Mouse (Mus musculus) liver, adult 2 months (tissue): ENCODE measurements around the gene Trarg1. TPM values are rescaled to one million over a fixed set of nuclear protein-coding genes. Genes with fewer than 3 reads are reported as not detected.

Experiments used
- DNase-seq: peaks from one replicate; pipeline ENCODE4 v3.0.0-alpha.2; 2011; ENCODE audit warnings: low read depth, low spot score; ENCODE audit errors: extremely low read depth
- H3K27ac ChIP-seq: fragments of 200-500 bp; replicated peaks from 2 replicates; pipeline ENCODE4 v1.5.1; 2012; ENCODE audit warnings: low read depth, mild to moderate bottlenecking, control low read depth, inconsistent platforms, low read length; ENCODE audit not compliant: insufficient read depth
- H3K27me3 ChIP-seq: fragments of 200-500 bp; 2 replicates; pipeline ENCODE4 v1.6.1; 2012; ENCODE audit warnings: mild to moderate bottlenecking, moderate library complexity, low read length, inconsistent platforms; ENCODE audit not compliant: control insufficient read depth, insufficient read depth
- H3K36me3 ChIP-seq: fragments of 200-500 bp; 2 replicates; pipeline ENCODE4 v1.6.1; 2012; ENCODE audit warnings: low read length, inconsistent platforms; ENCODE audit not compliant: control insufficient read depth, insufficient read depth
- H3K4me1 ChIP-seq: fragments of 200-500 bp; 2 replicates; pipeline ENCODE4 v1.6.1; 2011; ENCODE audit warnings: low read length; ENCODE audit not compliant: control insufficient read depth, insufficient read depth
- H3K4me3 ChIP-seq: fragments of 200-500 bp; 2 replicates; pipeline ENCODE4 v1.5.1; 2011; ENCODE audit warnings: low read depth, mild to moderate bottlenecking, control low read depth, low read length, moderate library complexity; ENCODE audit not compliant: insufficient read depth
- H3K79me2 ChIP-seq: fragments of 200-500 bp; 2 replicates; pipeline ENCODE4 v1.6.1; 2012; ENCODE audit warnings: inconsistent platforms, mild to moderate bottlenecking, low read length, moderate library complexity; ENCODE audit not compliant: control insufficient read depth, insufficient read depth
- H3K9ac ChIP-seq: fragments of 200-500 bp; 2 replicates; pipeline ENCODE4 v1.6.1; 2012; ENCODE audit warnings: low read depth, mild to moderate bottlenecking, control low read depth, inconsistent platforms, low read length
- CTCF ChIP-seq: fragments of 200-500 bp; IDR thresholded peaks from 2 replicates; pipeline ENCODE4 v1.5.1; 2011; ENCODE audit warnings: low read depth, low read length, control low read depth
- POLR2A ChIP-seq: fragments of 200-500 bp; IDR thresholded peaks from 2 replicates; pipeline ENCODE4 v1.6.1; 2011; ENCODE audit warnings: low read length, control low read depth; ENCODE audit not compliant: insufficient read depth; ENCODE audit errors: extremely low read depth
- WGBS: fragments of 180-500 bp; shearing (Covaris S2); methylation state at CpG from one replicate; pipeline ENCODE4 v1.1.7; 2018; 5-methylcytosine and 5-hydroxymethylcytosine counted together
- polyA plus RNA-seq: library from polyadenylated mRNA; depleted of rRNA; stranded (reverse); fragments of >200 nt; gene quantifications from 2 replicates; pipeline ENCODE4 v1.2.3, GENCODE M21; 2012
- total RNA-seq: library from RNA; depleted of rRNA; stranded (reverse); fragments of >200 nt; gene quantifications from 2 replicates; pipeline ENCODE4 v1.2.3, GENCODE M21; 2014

Gene Trarg1
- total and polyA plus RNA-seq, 2 experiments: 0.09 to 0.18 TPM

DNA sequence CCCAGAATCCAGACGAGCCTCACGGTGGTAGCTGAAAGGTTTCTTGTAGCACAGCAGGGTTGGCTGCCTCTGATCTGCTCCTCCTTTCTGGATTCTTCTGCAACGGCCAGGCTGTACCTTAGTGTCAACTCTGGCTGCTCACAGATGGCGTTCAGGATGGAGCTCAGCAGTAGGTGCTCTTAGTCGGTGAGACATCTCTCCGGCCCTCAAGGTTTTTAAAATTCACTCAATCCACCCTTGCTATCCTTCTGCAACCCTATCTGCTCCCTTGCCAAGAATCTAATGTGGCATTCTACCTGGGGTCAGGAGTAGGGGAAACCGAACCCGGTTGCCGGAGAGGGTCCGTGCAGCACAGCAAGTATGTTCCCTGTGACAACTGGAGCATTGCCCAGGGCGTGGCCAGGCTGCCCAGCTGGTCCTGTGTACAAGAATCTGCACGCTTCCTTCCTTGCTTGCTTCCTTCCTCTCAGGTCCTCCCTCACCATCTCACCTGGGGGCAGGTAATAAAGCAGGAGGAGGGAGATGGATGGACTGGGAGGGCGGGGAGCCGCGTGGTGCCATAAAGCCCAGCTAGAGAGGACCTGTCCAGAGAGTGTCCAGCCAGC, 7.6 kb upstream of the Trarg1 start, which contains the start of gene Bhlha9:
Gene Bhlha9, plus strand, starts transcription at position 600 of the 605 bp plus-strand sequence.
- WGBS: 64% methylated on average over 15 of the region's 15 CpGs
- H3K4me3 ChIP-seq: no peak within 1 kb of the TSS
- DNase-seq: no peak
- no peak within 1 kb of the TSS for H3K27ac ChIP-seq
- peaks cover 8% of the 10 kb centered on the region for H3K27me3 ChIP-seq
- no peaks in the 10 kb centered on the region for H3K4me1 ChIP-seq
- H3K9ac ChIP-seq: no peak within 1 kb of the TSS
- H3K36me3 ChIP-seq: no peaks in the 10 kb centered on the region
- no peak for TF ChIP-seq CTCF
- TF ChIP-seq POLR2A: no peak
- H3K79me2 ChIP-seq: no peaks in the 10 kb centered on the region

DNA sequence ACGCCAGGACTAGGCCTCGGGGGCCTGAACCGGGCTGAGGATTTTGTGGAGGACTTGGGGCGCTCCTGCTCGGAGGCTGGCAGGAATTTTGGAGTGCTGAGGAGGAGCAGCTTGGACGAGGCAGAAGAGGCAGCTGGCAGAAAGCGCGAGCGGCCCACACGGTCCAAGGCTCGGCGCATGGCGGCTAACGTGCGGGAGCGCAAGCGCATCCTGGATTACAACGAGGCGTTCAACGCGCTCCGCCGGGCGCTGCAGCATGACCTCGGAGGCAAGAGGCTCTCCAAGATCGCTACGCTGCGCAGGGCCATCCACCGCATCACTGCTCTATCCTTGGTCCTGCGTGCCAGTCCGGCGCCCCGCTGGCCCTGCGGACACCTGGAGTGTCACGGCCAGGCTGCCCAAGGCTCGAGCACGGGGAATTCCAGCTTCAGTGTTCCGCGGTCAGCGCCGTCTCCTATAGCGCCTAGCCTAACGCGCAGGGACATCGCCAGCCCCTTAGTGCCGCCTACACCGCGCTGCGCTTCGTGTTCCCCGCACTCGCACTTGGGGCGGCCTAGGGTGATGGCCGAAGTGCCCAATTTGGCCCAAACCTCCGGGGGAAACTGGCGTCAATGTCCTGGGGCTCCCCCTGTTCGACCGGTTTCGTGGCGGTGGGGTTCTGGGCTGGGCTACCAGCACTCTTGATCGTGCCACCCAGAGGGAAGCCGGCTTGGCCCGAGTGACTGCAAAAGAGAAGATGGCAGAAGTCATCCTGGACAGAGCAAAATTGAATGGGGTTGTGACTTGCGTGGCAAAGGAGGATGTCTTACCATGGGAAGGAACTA, 6.8 kb upstream of the Trarg1 start:
- WGBS: 5% methylated on average over 63 of the region's 64 CpGs
- TF ChIP-seq CTCF (no peak), POLR2A (no peak)
- no peaks in the 10 kb centered on the region for H3K4me1 ChIP-seq
- H3K27me3 ChIP-seq: peaks cover 8% of the 10 kb centered on the region
- H3K4me3 ChIP-seq: no peak overlapping the region
- H3K27ac ChIP-seq: no peak overlapping the region
- no peak overlapping the region for H3K9ac ChIP-seq
- H3K36me3 ChIP-seq: no peaks in the 10 kb centered on the region
- no peak for DNase-seq
- no peaks in the 10 kb centered on the region for H3K79me2 ChIP-seq

GRCm38 (mm10) chr11:76674199-76674598, 5.4 kb upstream of the Trarg1 start:
- TF ChIP-seq POLR2A (no peak), CTCF (no peak)
- Histone ChIP-seq H3K4me3 (no peak overlapping the region), H3K9ac (no peak overlapping the region), H3K36me3 (no peaks in the 10 kb centered on the region), H3K4me1 (no peaks in the 10 kb centered on the region), H3K27me3 (peaks cover 8% of the 10 kb centered on the region), H3K79me2 (no peaks in the 10 kb centered on the region), H3K27ac (no peak overlapping the region)
- 55% methylated on average over 8 of the region's 8 CpGs for WGBS
- DNase-seq: no peak

- no peaks in the 10 kb centered on the region for H3K79me2 ChIP-seq
- TF ChIP-seq CTCF (no peak), POLR2A (no peak)
- H3K4me3 ChIP-seq: no peak overlapping the region
- H3K27me3 ChIP-seq: peaks cover 8% of the 10 kb centered on the region
- no peak overlapping the region for H3K27ac ChIP-seq
- no peak for DNase-seq
- H3K36me3 ChIP-seq: no peaks in the 10 kb centered on the region
- 41% methylated on average over 4 of the region's 4 CpGs for WGBS
- H3K9ac ChIP-seq: no peak overlapping the region
- H3K4me1 ChIP-seq: no peaks in the 10 kb centered on the region
Measured at GRCm38 (mm10) chr11:76674704-76675103, 4.9 kb upstream of the Trarg1 start.

DNA sequence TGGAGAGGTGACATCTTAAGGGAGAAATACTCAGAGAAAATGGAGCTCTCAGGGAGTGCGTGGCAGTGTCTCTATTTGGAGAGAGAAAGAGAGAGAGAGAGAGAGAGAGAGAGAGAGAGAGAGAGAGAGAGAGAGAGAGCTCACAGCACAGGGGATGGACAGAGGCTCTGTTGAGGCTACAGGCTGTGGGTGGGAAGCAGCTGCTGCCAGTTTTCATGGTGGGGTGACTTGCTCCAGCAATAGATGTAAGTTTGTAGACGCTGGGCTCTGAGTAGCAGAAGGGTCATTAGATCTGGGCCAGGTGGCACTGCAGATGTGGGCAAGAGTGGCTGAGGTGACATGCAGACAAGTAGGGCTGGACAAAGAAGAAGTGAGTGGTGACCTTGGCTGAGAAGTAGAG, 6.0 kb downstream of the Trarg1 start:
- Histone ChIP-seq H3K27me3 (no peaks in the 10 kb centered on the region), H3K79me2 (no peaks in the 10 kb centered on the region), H3K36me3 (no peaks in the 10 kb centered on the region), H3K4me1 (no peaks in the 10 kb centered on the region), H3K27ac (no peak overlapping the region), H3K9ac (no peak overlapping the region), H3K4me3 (no peak overlapping the region)
- no peak for DNase-seq
- no peak for TF ChIP-seq POLR2A
- WGBS: 80% methylated on average over 2 of the region's 2 CpGs

GRCm38 (mm10) chr11:76692096-76692495, 12.5 kb downstream of the Trarg1 start:
- H3K9ac ChIP-seq: no peak overlapping the region
- H3K27ac ChIP-seq: no peak overlapping the region
- no peak overlapping the region for H3K4me3 ChIP-seq
- H3K27me3 ChIP-seq: no peaks in the 10 kb centered on the region
- DNase-seq: no peak
- no peaks in the 10 kb centered on the region for H3K79me2 ChIP-seq
- 86% methylated on average over 3 of the region's 3 CpGs for WGBS
- no peaks in the 10 kb centered on the region for H3K4me1 ChIP-seq
- TF ChIP-seq CTCF: no peak
- TF ChIP-seq POLR2A: no peak
- H3K36me3 ChIP-seq: no peaks in the 10 kb centered on the region
